Mouse (Mus musculus) 416B (cell line): ENCODE data around the gene Btd.

Source experiments
- DNase-seq: peaks from one replicate; pipeline ENCODE4 v3.0.0; 2011; ENCODE audit warnings: low read depth

The Btd gene

DNA sequence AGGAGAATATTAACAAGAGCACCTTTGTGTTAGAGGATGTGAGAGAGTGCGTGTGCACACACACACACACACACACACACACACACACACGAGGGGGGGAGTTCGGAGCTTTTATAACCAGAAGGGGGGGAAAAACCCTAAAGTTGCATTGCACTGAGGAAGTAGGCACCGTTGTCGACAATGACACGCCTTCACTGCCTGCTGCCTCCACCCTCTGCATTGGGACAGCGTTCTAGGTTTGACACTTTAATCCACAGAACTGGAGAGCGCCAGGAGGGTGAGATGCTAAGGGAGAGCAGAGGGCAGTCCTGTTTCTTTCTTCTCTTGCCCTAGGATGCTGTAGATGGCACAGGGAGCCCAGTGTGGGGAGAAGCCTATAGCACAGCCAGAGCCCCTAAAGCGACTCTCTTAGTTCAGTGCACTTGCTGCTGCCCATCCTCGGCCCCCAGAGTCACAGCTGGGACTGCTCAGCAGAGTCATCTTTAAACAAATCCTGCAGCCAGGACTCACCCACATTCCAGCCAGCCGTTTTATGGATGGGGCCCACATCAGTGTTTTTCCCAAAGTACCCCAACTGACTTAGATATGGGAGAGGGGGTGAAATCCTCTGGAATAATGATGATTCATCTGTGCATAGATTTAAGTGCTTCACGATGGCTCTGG, 24.2 kb downstream of the Btd start:
- DNase-seq = peak; percentile 59

GRCm38 (mm10) chr14:31665566-31665940, 24.7 kb downstream of the Btd start:
- no peak for DNase-seq

DNA sequence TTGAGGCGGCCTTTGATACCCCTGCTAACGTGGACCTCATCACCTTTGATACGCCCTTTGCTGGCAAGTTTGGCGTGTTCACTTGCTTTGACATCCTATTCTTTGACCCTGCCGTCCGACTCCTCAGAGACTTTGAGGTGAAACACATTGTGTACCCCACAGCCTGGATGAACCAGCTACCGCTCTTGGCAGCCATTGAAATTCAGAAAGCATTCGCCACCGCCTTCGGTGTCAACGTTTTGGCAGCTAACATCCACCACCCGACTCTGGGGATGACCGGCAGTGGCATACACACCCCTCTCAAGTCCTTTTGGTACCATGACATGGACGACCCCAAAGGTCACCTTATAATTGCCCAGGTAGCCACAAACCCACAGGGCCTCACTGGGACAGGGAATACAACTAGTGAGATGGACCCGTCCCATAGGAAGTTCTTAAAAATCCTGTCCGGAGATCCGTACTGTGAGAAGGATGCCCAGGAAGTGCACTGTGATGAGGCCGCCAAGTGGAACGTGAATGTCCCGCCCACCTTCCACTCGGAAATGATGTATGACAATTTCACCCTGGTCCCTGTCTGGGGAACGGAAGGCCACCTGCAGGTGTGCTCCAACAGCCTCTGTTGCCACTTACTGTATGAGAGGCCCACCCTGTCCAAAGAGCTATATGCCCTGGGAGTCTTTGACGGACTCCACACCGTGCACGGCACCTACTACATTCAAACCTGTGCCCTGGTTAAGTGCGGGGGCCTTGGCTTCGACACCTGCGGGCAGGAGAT, 26.3 kb downstream of the Btd start:
- DNase-seq = no peak

- DNase-seq = no peak
Measured at GRCm38 (mm10) chr14:31667741-31668140, 26.9 kb downstream of the Btd start.

GRCm38 (mm10) chr14:31668326-31668725, 27.5 kb downstream of the Btd start:
- DNase-seq = no peak

DNA sequence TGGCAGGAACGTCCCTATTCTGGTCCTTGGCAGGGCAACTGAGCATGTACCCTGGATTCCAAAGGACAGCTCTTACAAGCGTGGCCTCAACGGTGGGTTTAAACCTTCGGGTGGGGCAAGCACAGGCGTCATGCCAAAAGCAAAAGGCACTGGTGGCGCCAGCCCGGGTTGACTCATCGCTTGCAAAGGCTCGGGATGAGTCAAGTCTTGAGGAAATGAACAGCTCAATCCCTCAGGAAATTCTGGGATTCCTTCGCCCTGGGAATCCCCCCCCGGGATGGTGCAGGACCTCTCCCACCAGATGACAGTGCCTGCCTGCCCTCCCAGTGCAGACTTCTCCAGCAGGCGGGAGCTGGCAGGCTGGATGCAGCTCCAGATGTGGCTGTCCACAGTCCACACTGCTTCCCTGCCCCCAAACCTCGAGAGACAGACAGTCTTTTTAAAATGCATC, 28.4 kb downstream of the Btd start:
- DNase-seq = peak; percentile 81

- peak; percentile 98 for DNase-seq
Measured at GRCm38 (mm10) chr14:31669642-31670490, 29.0 kb downstream of the Btd start.

DNA sequence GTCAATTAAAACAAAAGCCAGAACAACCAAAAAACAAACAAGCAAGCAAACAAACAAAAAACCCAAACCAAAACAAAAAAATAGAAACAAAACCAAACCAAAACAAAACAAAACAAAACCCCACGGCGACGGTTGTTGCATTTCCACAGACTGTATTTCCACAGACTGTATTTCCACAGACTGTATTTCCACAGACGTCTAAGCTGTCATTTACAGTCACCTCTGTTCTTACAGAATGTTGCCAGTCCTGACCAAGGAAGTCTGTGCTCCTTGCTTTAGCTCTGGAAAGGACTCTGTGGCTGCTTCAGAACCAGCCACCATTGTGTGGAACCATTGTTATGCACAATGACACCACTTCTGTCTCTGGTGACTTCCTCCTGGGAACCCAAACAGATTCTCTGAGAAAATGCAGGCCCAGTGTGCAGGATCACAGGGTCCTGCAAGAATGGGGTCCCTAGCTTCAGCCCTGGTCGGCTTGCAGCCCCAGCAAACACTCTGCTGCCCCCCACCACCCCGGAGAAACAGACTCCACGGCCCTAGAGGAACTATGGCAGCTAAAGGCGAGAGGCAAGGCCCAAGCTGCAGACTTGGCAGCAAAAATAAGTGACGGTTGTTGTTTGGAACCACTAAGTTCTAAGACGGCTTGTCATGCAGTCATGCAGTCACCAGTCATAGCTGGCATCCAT, 30.9 kb downstream of the Btd start:
- DNase-seq = peak; percentile 28

DNA sequence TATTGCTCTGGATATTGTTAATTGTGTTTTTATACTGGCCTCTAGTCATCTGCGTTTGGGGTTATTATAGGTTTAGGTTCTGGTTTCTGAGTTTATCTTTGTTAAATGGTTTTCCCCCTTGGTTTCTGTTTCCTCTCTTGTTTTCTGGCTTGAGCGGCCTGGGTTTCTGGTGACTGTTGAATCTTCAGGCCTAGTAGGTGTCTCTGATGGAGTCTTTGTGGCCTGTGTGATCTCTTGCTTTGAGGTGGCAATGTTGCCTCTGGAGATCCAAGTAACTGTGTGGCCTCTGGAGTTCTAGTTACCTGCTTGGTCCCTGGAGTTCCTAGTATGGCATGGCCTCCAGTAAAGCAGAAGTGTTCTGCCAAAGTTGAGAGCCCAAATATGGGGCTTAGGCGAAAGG, 39.8 kb downstream of the Btd start:
- peak; percentile 55 for DNase-seq

DNA sequence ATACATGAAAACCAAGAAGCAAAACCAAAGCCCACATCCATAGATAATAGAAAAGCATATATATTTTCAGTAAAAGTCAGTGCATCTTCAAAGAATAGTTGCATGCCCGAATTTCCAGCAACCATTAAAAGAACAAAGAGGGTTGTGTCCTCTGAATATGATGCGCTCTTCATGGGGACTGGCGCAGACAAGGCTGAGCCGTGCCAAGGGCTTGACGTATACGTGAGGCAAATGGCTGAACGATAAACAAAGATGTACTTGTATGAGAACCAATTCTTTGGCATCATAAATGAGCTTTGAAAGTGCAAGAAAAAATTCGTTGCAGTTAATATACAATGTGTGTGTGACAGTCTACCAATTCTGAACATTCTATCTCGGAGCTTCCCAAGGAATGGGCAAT, 40.5 kb downstream of the Btd start:
- no peak for DNase-seq

DNA sequence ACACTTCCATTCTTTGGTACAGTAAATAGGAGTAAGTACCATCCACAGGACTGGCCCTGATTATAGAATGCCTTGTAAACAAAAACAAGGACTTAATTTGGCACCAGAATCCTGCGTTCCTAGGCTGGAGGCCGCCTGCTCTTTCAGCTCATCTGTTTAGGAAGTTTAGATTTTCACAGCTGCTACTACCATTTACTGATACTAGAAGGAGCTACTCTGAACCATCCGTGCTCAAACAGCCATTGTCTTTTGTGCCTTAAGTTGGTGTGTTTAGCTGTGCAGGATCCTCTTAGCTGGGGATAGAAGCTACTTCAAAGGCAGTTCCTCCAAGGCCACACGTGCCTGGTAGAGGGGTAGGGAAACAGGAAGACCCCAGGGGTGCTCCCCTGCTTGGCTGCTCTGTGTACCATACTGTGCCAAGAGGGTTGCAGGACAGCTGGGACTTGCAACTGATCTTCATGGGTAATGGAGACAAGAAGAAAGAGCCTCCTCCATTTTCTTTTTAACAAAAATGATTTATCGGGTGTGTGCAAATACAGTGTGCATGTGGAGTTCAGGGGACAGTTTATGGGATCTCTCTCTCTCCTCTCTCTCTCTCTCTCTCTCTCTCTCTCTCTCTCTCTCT, 41.2 kb downstream of the Btd start:
- DNase-seq = no peak

- peak; percentile 87 for DNase-seq
Measured at GRCm38 (mm10) chr14:31683610-31684009, 42.8 kb downstream of the Btd start.

DNA sequence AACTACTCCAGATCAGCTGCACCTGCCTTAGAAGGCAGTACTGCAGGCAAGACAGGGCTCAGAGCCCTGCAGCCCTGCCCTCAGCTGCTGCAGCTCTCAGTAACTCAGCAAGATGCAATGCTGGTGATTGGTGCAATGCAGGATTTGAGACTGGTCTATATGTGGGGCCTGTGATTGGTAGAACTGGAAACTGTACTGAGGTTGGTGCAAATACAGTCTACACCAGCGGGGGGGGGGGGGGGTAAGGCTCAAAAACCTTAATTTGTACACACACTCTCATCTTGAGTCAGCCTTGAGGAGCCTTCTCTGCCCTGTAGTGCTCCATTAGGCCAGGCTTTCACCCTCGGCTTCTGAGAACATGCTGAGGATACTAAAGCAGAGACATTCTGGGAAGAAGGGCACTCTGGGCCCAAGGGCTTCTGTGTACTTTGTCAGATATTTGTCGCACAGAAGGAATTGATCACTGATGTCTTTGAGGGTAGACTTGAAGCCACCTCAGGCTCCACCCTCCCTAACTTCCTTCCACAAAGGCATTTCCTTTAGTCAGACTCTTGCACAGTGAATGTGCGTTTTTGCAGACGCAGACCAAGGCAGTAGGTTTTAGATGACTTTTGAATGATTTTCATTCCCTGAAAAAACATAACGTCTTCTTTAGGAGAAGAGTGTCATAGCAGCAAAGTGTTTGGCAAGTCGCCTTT, 43.7 kb downstream of the Btd start:
- peak; percentile 69 for DNase-seq

GRCm38 (mm10) chr14:31685680-31686079, 44.9 kb downstream of the Btd start:
- DNase-seq = peak; percentile 78

DNA sequence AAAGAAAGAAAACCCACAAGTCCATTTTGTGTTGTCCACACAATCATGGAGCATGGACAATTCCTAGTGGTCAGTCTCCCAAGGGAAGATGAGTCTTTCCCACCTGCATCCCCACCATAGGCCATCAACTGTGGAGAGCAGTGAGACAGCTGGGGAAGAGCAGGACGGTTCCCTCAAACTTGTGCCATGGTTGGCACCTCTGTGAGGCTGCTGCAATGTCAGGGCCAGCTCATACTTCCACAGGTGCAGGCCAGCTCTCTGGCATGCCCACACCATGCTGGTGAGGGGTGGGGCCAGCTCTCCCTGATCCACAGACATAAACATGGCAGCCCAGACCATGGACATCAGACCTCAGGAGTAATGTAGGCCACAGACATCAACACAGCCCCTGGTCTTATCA, 45.4 kb downstream of the Btd start:
- DNase-seq = no peak

- no peak for DNase-seq
Measured at GRCm38 (mm10) chr14:31692536-31692935, 51.7 kb downstream of the Btd start.

DNA sequence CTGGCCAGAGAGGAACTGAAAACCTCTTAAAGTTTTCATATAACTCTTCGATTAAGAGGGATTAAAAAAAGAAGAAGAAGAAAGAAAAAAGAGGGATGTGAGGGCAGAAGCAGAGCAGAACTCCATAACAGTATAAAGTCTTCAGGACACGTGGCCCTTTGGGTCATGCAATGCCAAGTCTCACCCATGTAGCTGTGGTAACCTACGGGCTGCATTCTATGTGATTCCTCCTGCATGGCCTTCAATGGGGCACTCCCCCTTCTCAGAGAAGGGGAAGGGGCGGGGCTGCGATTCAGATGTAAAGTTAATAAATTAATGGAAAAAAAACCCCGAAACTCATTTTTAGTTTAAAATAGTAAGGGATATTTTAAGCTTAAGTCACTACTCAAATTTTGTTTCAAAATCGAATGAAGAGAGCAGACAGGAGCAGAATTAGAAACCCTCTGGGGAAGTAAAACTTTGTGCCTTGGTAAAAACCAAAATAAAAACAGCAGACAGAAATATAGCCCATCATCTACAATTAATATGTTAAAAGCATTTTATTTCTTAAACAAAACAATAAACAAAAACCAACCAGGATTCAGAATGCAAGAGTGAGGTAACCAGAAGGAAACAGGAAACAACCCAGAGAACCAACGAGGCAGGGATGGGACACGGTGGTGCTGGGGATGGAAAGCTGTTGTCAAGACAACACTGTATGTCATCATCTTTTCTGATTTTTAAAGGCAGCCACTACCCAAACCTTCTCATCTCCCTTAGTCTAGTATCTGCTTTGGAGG, 55.6 kb downstream of the Btd start:
- DNase-seq = no peak

DNA sequence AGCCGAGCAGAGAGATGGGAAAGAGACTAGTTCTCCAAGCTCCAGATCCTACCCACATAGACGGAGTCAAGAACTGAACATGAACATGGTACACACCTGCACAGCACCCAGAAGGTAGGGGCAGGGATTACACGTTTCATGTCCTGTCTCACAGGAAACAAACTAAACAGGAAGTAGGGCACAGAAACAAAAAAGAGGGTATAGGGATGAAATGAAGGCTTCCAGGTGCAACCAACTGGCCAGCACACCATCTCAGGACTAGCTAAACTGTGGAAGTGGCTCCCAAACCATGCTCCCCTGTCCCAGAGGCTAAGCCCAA, 56.1 kb downstream of the Btd start:
- no peak for DNase-seq

- no peak for DNase-seq
Measured at GRCm38 (mm10) chr14:31697346-31697745, 56.5 kb downstream of the Btd start.

GRCm38 (mm10) chr14:31697755-31698154, 56.9 kb downstream of the Btd start:
- no peak for DNase-seq
